Mouse (Mus musculus): ENCODE results near the gene Fam170b.

- TF ChIP-seq CTCF (IDR thresholded peaks at IDR 0.05; ENCODE audit: low read depth) = no peak
- no peak for TF ChIP-seq EP300 (IDR thresholded peaks at IDR 0.05; ENCODE audit: low read depth)
Measured at GRCm38 (mm10) chr14:32796375-32796774, 37.4 kb upstream of the Fam170b start.

All from liver, embryonic 14.5 days (tissue).